Mouse (Mus musculus): Measurements from ENCODE around the gene Adgrl3. TPM values are rescaled to one million over a fixed set of nuclear protein-coding genes. Genes with fewer than 3 reads are reported as not detected.

The Adgrl3 gene
- polyA plus RNA-seq, 1 experiment from 2014 or later: 5.5 TPM

- H3K4me1 ChIP-seq (replicated peaks; ENCODE audit: control insufficient read depth, insufficient read depth): no peaks in the 10 kb centered on the region
- no peak for ATAC-seq (ENCODE audit: low FRiP score, low TSS enrichment)
- 98% methylated on average over 2 of the region's 2 CpGs for WGBS
These were observed 44.1 kb downstream of the Adgrl3 start for GRCm38 (mm10) chr5:81064026-81064425.

GRCm38 (mm10) chr5:81068173-81068572 lies 48.2 kb downstream of the Adgrl3 start:
- DNase-seq (ENCODE audit: low spot score) (no peak), ATAC-seq (ENCODE audit: low FRiP score, low TSS enrichment) (no peak)
- no peaks in the 10 kb centered on the region for H3K9me3 ChIP-seq (ENCODE audit: control insufficient read depth, low read length)
- no peak overlapping the region for H3K27ac ChIP-seq (replicated peaks)
- no peak overlapping the region for H3K4me3 ChIP-seq (ENCODE audit: low read depth, low read length)
- no peaks in the 10 kb centered on the region for H3K4me1 ChIP-seq (replicated peaks; ENCODE audit: control insufficient read depth, insufficient read depth)
- no peaks in the 10 kb centered on the region for H3K27me3 ChIP-seq (ENCODE audit: control insufficient read depth, insufficient read depth, low read length)
- H3K4me2 ChIP-seq (replicated peaks; ENCODE audit: low read depth): no peak overlapping the region
- TF ChIP-seq CTCF (IDR thresholded peaks at IDR 0.05; ENCODE audit: low read depth) (no peak), EP300 (optimal IDR thresholded peaks at IDR 0.05) (no peak)
- no peaks in the 10 kb centered on the region for H3K36me3 ChIP-seq (ENCODE audit: control insufficient read depth, insufficient read depth, low read length)
- 71% methylated on average over 6 of the region's 6 CpGs for WGBS
- no peak overlapping the region for H3K9ac ChIP-seq (ENCODE audit: low read length)

More at GRCm38 (mm10) chr5:81064026-81064425, 44.1 kb downstream of the Adgrl3 start:
- Histone ChIP-seq H3K36me3 (ENCODE audit: control insufficient read depth, insufficient read depth, low read length) (no peaks in the 10 kb centered on the region), H3K9ac (ENCODE audit: low read length) (no peak overlapping the region), H3K27me3 (ENCODE audit: control insufficient read depth, insufficient read depth, low read length) (no peaks in the 10 kb centered on the region), H3K9me3 (ENCODE audit: control insufficient read depth, low read length) (no peaks in the 10 kb centered on the region), H3K4me2 (replicated peaks; ENCODE audit: low read depth) (no peak overlapping the region), H3K27ac (replicated peaks) (no peak overlapping the region), H3K4me3 (ENCODE audit: low read depth, low read length) (no peak overlapping the region)
- TF ChIP-seq CTCF (IDR thresholded peaks at IDR 0.05; ENCODE audit: low read depth) (no peak), EP300 (optimal IDR thresholded peaks at IDR 0.05) (no peak)
- DNase-seq (ENCODE audit: low spot score): no peak

- 40% methylated on average over 4 of the region's 4 CpGs for WGBS
- TF ChIP-seq EP300 (optimal IDR thresholded peaks at IDR 0.05) (no peak), CTCF (IDR thresholded peaks at IDR 0.05; ENCODE audit: low read depth) (no peak)
- ATAC-seq (ENCODE audit: low FRiP score, low TSS enrichment) (no peak), DNase-seq (ENCODE audit: low spot score) (no peak)
- Histone ChIP-seq H3K4me1 (replicated peaks; ENCODE audit: control insufficient read depth, insufficient read depth) (no peaks in the 10 kb centered on the region), H3K4me3 (ENCODE audit: low read depth, low read length) (no peak overlapping the region), H3K9me3 (ENCODE audit: control insufficient read depth, low read length) (no peaks in the 10 kb centered on the region), H3K27ac (replicated peaks) (no peak overlapping the region), H3K36me3 (ENCODE audit: control insufficient read depth, insufficient read depth, low read length) (no peaks in the 10 kb centered on the region), H3K27me3 (ENCODE audit: control insufficient read depth, insufficient read depth, low read length) (no peaks in the 10 kb centered on the region), H3K9ac (ENCODE audit: low read length) (no peak overlapping the region), H3K4me2 (replicated peaks; ENCODE audit: low read depth) (no peak overlapping the region)
These were observed 48.9 kb downstream of the Adgrl3 start for GRCm38 (mm10) chr5:81068839-81069238.

- 77% methylated on average over 5 of the region's 5 CpGs for WGBS
- DNase-seq (ENCODE audit: low spot score) (no peak), ATAC-seq (ENCODE audit: low FRiP score, low TSS enrichment) (no peak)
- Histone ChIP-seq H3K4me3 (ENCODE audit: low read depth, low read length) (no peak overlapping the region), H3K9ac (ENCODE audit: low read length) (no peak overlapping the region), H3K27ac (replicated peaks) (no peak overlapping the region), H3K36me3 (ENCODE audit: control insufficient read depth, insufficient read depth, low read length) (no peaks in the 10 kb centered on the region), H3K4me2 (replicated peaks; ENCODE audit: low read depth) (no peak overlapping the region), H3K9me3 (ENCODE audit: control insufficient read depth, low read length) (no peaks in the 10 kb centered on the region), H3K27me3 (ENCODE audit: control insufficient read depth, insufficient read depth, low read length) (no peaks in the 10 kb centered on the region), H3K4me1 (replicated peaks; ENCODE audit: control insufficient read depth, insufficient read depth) (no peaks in the 10 kb centered on the region)
- no peak for TF ChIP-seq CTCF (IDR thresholded peaks at IDR 0.05; ENCODE audit: low read depth)
- no peak for TF ChIP-seq EP300 (optimal IDR thresholded peaks at IDR 0.05)
These were observed 53.0 kb downstream of the Adgrl3 start for GRCm38 (mm10) chr5:81072888-81073287.

GRCm38 (mm10) chr5:81073875-81074274 lies 53.9 kb downstream of the Adgrl3 start:
- H3K9me3 ChIP-seq (ENCODE audit: control insufficient read depth, low read length): no peaks in the 10 kb centered on the region
- H3K9ac ChIP-seq (ENCODE audit: low read length): no peak overlapping the region
- H3K4me2 ChIP-seq (replicated peaks; ENCODE audit: low read depth): no peak overlapping the region
- WGBS: 68% methylated on average over 1 of the region's 1 CpGs
- no peak overlapping the region for H3K27ac ChIP-seq (replicated peaks)
- no peaks in the 10 kb centered on the region for H3K36me3 ChIP-seq (ENCODE audit: control insufficient read depth, insufficient read depth, low read length)
- no peaks in the 10 kb centered on the region for H3K27me3 ChIP-seq (ENCODE audit: control insufficient read depth, insufficient read depth, low read length)
- no peaks in the 10 kb centered on the region for H3K4me1 ChIP-seq (replicated peaks; ENCODE audit: control insufficient read depth, insufficient read depth)
- no peak overlapping the region for H3K4me3 ChIP-seq (ENCODE audit: low read depth, low read length)
- no peak for DNase-seq (ENCODE audit: low spot score)
- no peak for TF ChIP-seq CTCF (IDR thresholded peaks at IDR 0.05; ENCODE audit: low read depth)
- no peak for TF ChIP-seq EP300 (optimal IDR thresholded peaks at IDR 0.05)
- no peak for ATAC-seq (ENCODE audit: low FRiP score, low TSS enrichment)

- Histone ChIP-seq H3K4me3 (ENCODE audit: low read depth, low read length) (no peak overlapping the region), H3K27me3 (ENCODE audit: control insufficient read depth, insufficient read depth, low read length) (no peaks in the 10 kb centered on the region), H3K9me3 (ENCODE audit: control insufficient read depth, low read length) (no peaks in the 10 kb centered on the region), H3K36me3 (ENCODE audit: control insufficient read depth, insufficient read depth, low read length) (no peaks in the 10 kb centered on the region), H3K27ac (replicated peaks) (no peak overlapping the region), H3K4me1 (replicated peaks; ENCODE audit: control insufficient read depth, insufficient read depth) (no peaks in the 10 kb centered on the region), H3K9ac (ENCODE audit: low read length) (no peak overlapping the region), H3K4me2 (replicated peaks; ENCODE audit: low read depth) (no peak overlapping the region)
- 69% methylated on average over 5 of the region's 5 CpGs for WGBS
- ATAC-seq (ENCODE audit: low FRiP score, low TSS enrichment) (no peak), DNase-seq (ENCODE audit: low spot score) (no peak)
- no peak for TF ChIP-seq EP300 (optimal IDR thresholded peaks at IDR 0.05)
- TF ChIP-seq CTCF (IDR thresholded peaks at IDR 0.05; ENCODE audit: low read depth): no peak
These were observed 56.4 kb downstream of the Adgrl3 start for GRCm38 (mm10) chr5:81076377-81076776.

Data from stomach, postnatal 0 days (tissue).